Mouse (Mus musculus): Measurements from ENCODE around the gene Gid8.
"Not testable (repeated sequence)": the region's sequence is repeated elsewhere in the genome, so short reads cannot be mapped to it uniquely, and the experiment has no call there.

Gid8 gene

GRCm38 (mm10) chr2:180710276-180711155 is 599 bp downstream of the Gid8 start:
- DNase-seq (ENCODE audit: low spot score in 2 of 2) = no peak

- no peak for DNase-seq (ENCODE audit: low spot score in 2 of 2)
Observed at GRCm38 (mm10) chr2:180711527-180711926, 1.6 kb downstream of the Gid8 start.

GRCm38 (mm10) chr2:180712037-180712689 is 2.2 kb downstream of the Gid8 start:
- no peak for DNase-seq (ENCODE audit: low spot score in 2 of 2)

GRCm38 (mm10) chr2:180722748-180723147 is 12.8 kb downstream of the Gid8 start:
- not testable (repeated sequence) for DNase-seq (ENCODE audit: low spot score in 2 of 2)

GRCm38 (mm10) chr2:180723865-180724264 is 13.9 kb downstream of the Gid8 start:
- DNase-seq (ENCODE audit: low spot score in 2 of 2) = no peak

- peak in 1 of 2 experiments; percentile 40 for DNase-seq (ENCODE audit: low spot score in 2 of 2)
Observed at GRCm38 (mm10) chr2:180724585-180725413, 14.9 kb downstream of the Gid8 start, which contains the start of gene Slc17a9. Gene Slc17a9, plus strand, starts transcription at chr2:180725263.

GRCm38 (mm10) chr2:180725414-180725778 is 15.5 kb downstream of the Gid8 start:
- DNase-seq (ENCODE audit: low spot score in 2 of 2) = no peak

- no peak for DNase-seq (ENCODE audit: low spot score in 2 of 2)
Observed at GRCm38 (mm10) chr2:180725856-180726629, 16.1 kb downstream of the Gid8 start.

- no peak for DNase-seq (ENCODE audit: low spot score in 2 of 2)
Observed at GRCm38 (mm10) chr2:180726658-180727442, 16.9 kb downstream of the Gid8 start.

GRCm38 (mm10) chr2:180727613-180728021 is 17.7 kb downstream of the Gid8 start:
- no peak for DNase-seq (ENCODE audit: low spot score in 2 of 2)

GRCm38 (mm10) chr2:180731036-180731435 is 21.1 kb downstream of the Gid8 start:
- no peak for DNase-seq (ENCODE audit: low spot score in 2 of 2)

- peak in 1 of 2 experiments; percentile 18 for DNase-seq (ENCODE audit: low spot score in 2 of 2)
Observed at GRCm38 (mm10) chr2:180731984-180732383, 22.1 kb downstream of the Gid8 start.

GRCm38 (mm10) chr2:180735232-180735631 is 25.3 kb downstream of the Gid8 start:
- DNase-seq (ENCODE audit: low spot score in 2 of 2) = no peak

- no peak for DNase-seq (ENCODE audit: low spot score in 2 of 2)
Observed at GRCm38 (mm10) chr2:180737984-180738383, 28.1 kb downstream of the Gid8 start.

- no peak for DNase-seq (ENCODE audit: low spot score in 2 of 2)
Observed at GRCm38 (mm10) chr2:180740349-180740748, 30.4 kb downstream of the Gid8 start.

- no peak for DNase-seq (ENCODE audit: low spot score in 2 of 2)
Observed at GRCm38 (mm10) chr2:180741421-180741820, 31.5 kb downstream of the Gid8 start.

- DNase-seq (ENCODE audit: low spot score in 2 of 2) = no peak
Observed at GRCm38 (mm10) chr2:180742820-180743219, 32.9 kb downstream of the Gid8 start.

GRCm38 (mm10) chr2:180743321-180743720 is 33.4 kb downstream of the Gid8 start:
- DNase-seq (ENCODE audit: low spot score in 2 of 2) = no peak

- DNase-seq (ENCODE audit: low spot score in 2 of 2) = peak; percentile 61 to 73
Observed at GRCm38 (mm10) chr2:180745248-180745927, 35.5 kb downstream of the Gid8 start.
